Mouse (Mus musculus): ENCODE results near the gene Spata19.

The Spata19 gene

DNA sequence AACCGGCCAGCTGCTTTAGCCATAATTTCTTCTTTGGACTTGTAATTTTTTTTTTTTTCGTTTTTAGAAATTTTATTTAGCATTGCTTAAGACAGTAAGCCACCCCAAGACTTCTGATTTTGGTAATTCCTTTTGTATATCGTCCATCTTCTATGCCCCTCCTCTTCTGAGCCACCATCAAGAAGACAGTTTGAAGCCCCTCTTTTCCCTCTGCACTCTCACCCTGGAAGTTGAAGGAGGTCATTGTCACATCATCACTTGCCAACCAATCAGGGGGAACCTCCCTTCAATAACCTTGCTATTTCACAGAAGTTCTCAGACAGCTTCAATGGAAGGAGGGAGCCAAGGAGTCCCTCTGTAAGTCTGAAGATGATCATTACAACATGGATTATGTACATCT is at the start of gene Spata19:
Gene Spata19 (plus strand): TSS at position 301 of the 400 bp plus-strand sequence.
- no peaks in the 10 kb centered on the region for H3K36me3 ChIP-seq (ENCODE audit: insufficient read depth, low read length)
- H3K4me1 ChIP-seq (replicated peaks; ENCODE audit: low read depth, low read length): no peaks in the 10 kb centered on the region
- TF ChIP-seq POU5F1 (IDR thresholded peaks at IDR 0.05; ENCODE audit: borderline replicate concordance, low read length) (no peak), CTCF (conservative IDR thresholded peaks at IDR 0.05; ENCODE audit: low read length) (no peak), NANOG (IDR thresholded peaks at IDR 0.05; ENCODE audit: borderline replicate concordance, low read length) (no peak)
- H3K4me3 ChIP-seq (replicated peaks; ENCODE audit: low read length): no peak within 1 kb of the TSS
- no peaks in the 10 kb centered on the region for H3K27me3 ChIP-seq (ENCODE audit: insufficient read depth, low read length)
- no peaks in the 10 kb centered on the region for H3K9me3 ChIP-seq (ENCODE audit: low read length)

- Histone ChIP-seq H3K4me3 (replicated peaks; ENCODE audit: low read length) (no peak overlapping the region), H3K36me3 (ENCODE audit: insufficient read depth, low read length) (peaks cover 88% of the 10 kb centered on the region), H3K4me1 (replicated peaks; ENCODE audit: low read depth, low read length) (peaks cover 21% of the 10 kb centered on the region), H3K9me3 (ENCODE audit: low read length) (no peaks in the 10 kb centered on the region), H3K27me3 (ENCODE audit: insufficient read depth, low read length) (no peaks in the 10 kb centered on the region)
- TF ChIP-seq NANOG (IDR thresholded peaks at IDR 0.05; ENCODE audit: borderline replicate concordance, low read length) (no peak), CTCF (conservative IDR thresholded peaks at IDR 0.05; ENCODE audit: low read length) (no peak), POU5F1 (IDR thresholded peaks at IDR 0.05; ENCODE audit: borderline replicate concordance, low read length) (no peak)
Measured at GRCm38 (mm10) chr9:27353082-27353481, 43.5 kb upstream of the Spata19 start.

DNA sequence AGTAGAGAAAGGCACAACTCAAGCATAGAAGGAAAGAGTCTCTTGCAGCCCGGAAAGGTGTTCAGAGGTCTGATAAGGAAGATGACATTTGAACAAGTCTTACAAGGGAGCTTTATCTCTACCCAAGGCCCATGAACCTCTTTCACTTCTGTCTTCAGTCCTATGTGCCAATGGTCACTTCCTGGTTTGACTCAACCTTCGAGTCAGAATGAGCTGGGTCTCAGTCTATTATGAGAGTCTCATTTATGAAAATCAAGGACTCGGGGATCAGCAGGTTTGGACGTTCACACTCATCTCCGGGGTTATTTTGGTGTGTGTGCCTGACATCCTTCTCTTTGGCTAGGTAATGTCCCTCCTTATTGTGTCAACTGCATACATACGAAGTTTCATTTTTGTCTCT is 38.7 kb upstream of the Spata19 start:
- TF ChIP-seq POU5F1 (IDR thresholded peaks at IDR 0.05; ENCODE audit: borderline replicate concordance, low read length) (no peak), NANOG (IDR thresholded peaks at IDR 0.05; ENCODE audit: borderline replicate concordance, low read length) (no peak), CTCF (conservative IDR thresholded peaks at IDR 0.05; ENCODE audit: low read length) (no peak)
- peaks cover 21% of the 10 kb centered on the region for H3K4me1 ChIP-seq (replicated peaks; ENCODE audit: low read depth, low read length)
- H3K4me3 ChIP-seq (replicated peaks; ENCODE audit: low read length): no peak overlapping the region
- H3K27me3 ChIP-seq (ENCODE audit: insufficient read depth, low read length): no peaks in the 10 kb centered on the region
- H3K36me3 ChIP-seq (ENCODE audit: insufficient read depth, low read length): peaks cover 45% of the 10 kb centered on the region
- H3K9me3 ChIP-seq (ENCODE audit: low read length): no peaks in the 10 kb centered on the region

DNA sequence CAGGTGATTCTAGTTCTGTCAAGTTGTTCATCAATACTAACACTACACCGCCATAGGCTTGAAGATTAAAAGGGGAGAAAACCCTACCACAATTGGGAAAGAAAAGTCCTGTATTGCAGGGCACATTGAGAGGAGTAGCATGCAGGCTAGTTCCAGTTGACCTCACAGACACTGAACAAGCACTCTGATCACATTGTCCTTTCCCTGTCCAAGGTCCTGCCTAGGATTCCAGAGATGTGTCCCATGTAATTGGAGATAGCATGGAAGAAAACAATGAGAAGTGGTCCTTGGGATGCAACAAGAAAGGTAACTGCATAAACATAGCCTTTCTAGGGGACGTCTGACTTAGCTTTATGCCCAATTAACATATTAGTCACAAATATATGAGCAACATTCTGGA is 29.4 kb upstream of the Spata19 start:
- TF ChIP-seq CTCF (conservative IDR thresholded peaks at IDR 0.05; ENCODE audit: low read length) (no peak), NANOG (IDR thresholded peaks at IDR 0.05; ENCODE audit: borderline replicate concordance, low read length) (no peak), POU5F1 (IDR thresholded peaks at IDR 0.05; ENCODE audit: borderline replicate concordance, low read length) (no peak)
- Histone ChIP-seq H3K9me3 (ENCODE audit: low read length) (no peaks in the 10 kb centered on the region), H3K27me3 (ENCODE audit: insufficient read depth, low read length) (no peaks in the 10 kb centered on the region), H3K4me3 (replicated peaks; ENCODE audit: low read length) (no peak overlapping the region), H3K4me1 (replicated peaks; ENCODE audit: low read depth, low read length) (no peaks in the 10 kb centered on the region), H3K36me3 (ENCODE audit: insufficient read depth, low read length) (no peaks in the 10 kb centered on the region)

DNA sequence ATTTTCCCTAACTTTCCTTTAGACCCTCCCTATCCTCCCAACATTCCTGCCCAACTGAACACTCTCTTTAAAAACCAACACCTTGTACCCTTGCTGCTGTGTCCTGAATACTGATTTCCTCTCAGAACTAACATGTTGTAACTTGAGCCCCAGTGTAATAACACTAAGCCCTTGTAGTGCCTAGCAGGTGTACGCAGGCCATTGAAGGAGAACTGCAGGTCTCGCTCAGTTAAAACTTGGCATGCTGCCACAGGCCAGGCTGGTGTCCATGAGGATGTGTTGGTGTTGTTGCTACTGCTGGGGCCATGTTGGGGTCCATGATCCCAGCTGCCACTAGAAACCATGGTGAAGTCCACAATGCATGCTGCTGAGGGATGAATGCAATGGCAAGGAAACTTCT is 27.5 kb upstream of the Spata19 start:
- Histone ChIP-seq H3K4me3 (replicated peaks; ENCODE audit: low read length) (no peak overlapping the region), H3K9me3 (ENCODE audit: low read length) (no peaks in the 10 kb centered on the region), H3K36me3 (ENCODE audit: insufficient read depth, low read length) (no peaks in the 10 kb centered on the region), H3K27me3 (ENCODE audit: insufficient read depth, low read length) (no peaks in the 10 kb centered on the region), H3K4me1 (replicated peaks; ENCODE audit: low read depth, low read length) (no peaks in the 10 kb centered on the region)
- TF ChIP-seq CTCF (conservative IDR thresholded peaks at IDR 0.05; ENCODE audit: low read length): no peak
- no peak for TF ChIP-seq NANOG (IDR thresholded peaks at IDR 0.05; ENCODE audit: borderline replicate concordance, low read length)
- no peak for TF ChIP-seq POU5F1 (IDR thresholded peaks at IDR 0.05; ENCODE audit: borderline replicate concordance, low read length)

DNA sequence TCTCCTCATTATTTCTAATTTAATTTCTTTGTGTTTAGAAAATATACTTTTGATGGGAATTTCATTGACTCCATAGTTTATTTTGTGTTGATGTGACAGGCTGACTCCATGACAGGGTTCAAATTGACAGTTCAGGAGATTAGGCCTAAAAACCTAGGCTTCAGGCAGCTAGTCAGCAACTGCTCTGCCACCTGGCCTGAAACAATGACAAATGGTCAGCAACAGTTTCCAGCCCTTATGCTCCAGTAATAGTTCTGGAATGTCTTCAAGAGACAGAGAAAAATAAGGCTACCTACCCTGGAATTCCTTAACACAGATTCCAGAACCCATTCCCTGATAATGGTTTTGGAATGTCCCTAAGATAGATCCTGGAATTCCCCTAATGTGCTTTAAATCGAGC is 20.9 kb upstream of the Spata19 start:
- no peaks in the 10 kb centered on the region for H3K27me3 ChIP-seq (ENCODE audit: insufficient read depth, low read length)
- TF ChIP-seq NANOG (IDR thresholded peaks at IDR 0.05; ENCODE audit: borderline replicate concordance, low read length) (no peak), POU5F1 (IDR thresholded peaks at IDR 0.05; ENCODE audit: borderline replicate concordance, low read length) (no peak), CTCF (conservative IDR thresholded peaks at IDR 0.05; ENCODE audit: low read length) (no peak)
- H3K36me3 ChIP-seq (ENCODE audit: insufficient read depth, low read length): no peaks in the 10 kb centered on the region
- no peaks in the 10 kb centered on the region for H3K4me1 ChIP-seq (replicated peaks; ENCODE audit: low read depth, low read length)
- no peaks in the 10 kb centered on the region for H3K9me3 ChIP-seq (ENCODE audit: low read length)
- no peak overlapping the region for H3K4me3 ChIP-seq (replicated peaks; ENCODE audit: low read length)

DNA sequence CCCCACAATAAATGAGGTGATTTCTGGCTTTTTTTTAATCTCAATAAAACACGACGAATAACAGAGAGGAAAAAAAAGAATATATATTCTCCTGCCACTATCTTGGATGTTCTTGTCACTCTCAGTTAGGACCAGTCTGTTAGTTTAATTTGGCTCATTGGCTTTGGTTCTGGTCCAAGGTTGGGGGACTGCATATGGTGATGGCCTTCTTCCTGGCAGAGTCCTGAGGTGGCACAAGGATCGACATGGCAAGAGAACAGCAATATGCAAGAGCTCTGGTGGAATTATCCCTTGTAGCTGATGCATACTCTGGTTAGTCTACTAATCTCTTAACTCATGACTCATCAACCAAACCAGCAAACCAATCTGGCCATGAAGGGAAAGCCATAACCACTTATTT is 9.6 kb upstream of the Spata19 start:
- Histone ChIP-seq H3K9me3 (ENCODE audit: low read length) (no peaks in the 10 kb centered on the region), H3K4me1 (replicated peaks; ENCODE audit: low read depth, low read length) (no peaks in the 10 kb centered on the region), H3K4me3 (replicated peaks; ENCODE audit: low read length) (no peak overlapping the region), H3K27me3 (ENCODE audit: insufficient read depth, low read length) (no peaks in the 10 kb centered on the region), H3K36me3 (ENCODE audit: insufficient read depth, low read length) (no peaks in the 10 kb centered on the region)
- TF ChIP-seq NANOG (IDR thresholded peaks at IDR 0.05; ENCODE audit: borderline replicate concordance, low read length) (no peak), POU5F1 (IDR thresholded peaks at IDR 0.05; ENCODE audit: borderline replicate concordance, low read length) (no peak), CTCF (conservative IDR thresholded peaks at IDR 0.05; ENCODE audit: low read length) (no peak)

GRCm38 (mm10) chr9:27401169-27401568 is 4.6 kb downstream of the Spata19 start:
- H3K9me3 ChIP-seq (ENCODE audit: low read length): no peaks in the 10 kb centered on the region
- TF ChIP-seq POU5F1 (IDR thresholded peaks at IDR 0.05; ENCODE audit: borderline replicate concordance, low read length) (no peak), CTCF (conservative IDR thresholded peaks at IDR 0.05; ENCODE audit: low read length) (no peak), NANOG (IDR thresholded peaks at IDR 0.05; ENCODE audit: borderline replicate concordance, low read length) (no peak)
- H3K4me3 ChIP-seq (replicated peaks; ENCODE audit: low read length): no peak overlapping the region

GRCm38 (mm10) chr9:27409733-27410132 is 13.1 kb downstream of the Spata19 start:
- Histone ChIP-seq H3K9me3 (ENCODE audit: low read length) (no peaks in the 10 kb centered on the region), H3K27me3 (ENCODE audit: insufficient read depth, low read length) (peaks cover 7% of the 10 kb centered on the region), H3K4me3 (replicated peaks; ENCODE audit: low read length) (no peak overlapping the region), H3K4me1 (replicated peaks; ENCODE audit: low read depth, low read length) (peaks cover 3% of the 10 kb centered on the region; the same call in 1 of the 2 replicates), H3K36me3 (ENCODE audit: insufficient read depth, low read length) (no peaks in the 10 kb centered on the region)
- no peak for TF ChIP-seq NANOG (IDR thresholded peaks at IDR 0.05; ENCODE audit: borderline replicate concordance, low read length)
- TF ChIP-seq CTCF (conservative IDR thresholded peaks at IDR 0.05; ENCODE audit: low read length): peak; percentile 74

More at GRCm38 (mm10) chr9:27401169-27401568, 4.6 kb downstream of the Spata19 start:
- no peaks in the 10 kb centered on the region for H3K36me3 ChIP-seq (ENCODE audit: insufficient read depth, low read length)
- H3K4me1 ChIP-seq (replicated peaks; ENCODE audit: low read depth, low read length): no peaks in the 10 kb centered on the region
- no peaks in the 10 kb centered on the region for H3K27me3 ChIP-seq (ENCODE audit: insufficient read depth, low read length)
